Mouse (Mus musculus) midbrain, postnatal 0 days (tissue): ENCODE measurements around the gene Lemd1. TPM values are rescaled to one million over a fixed set of nuclear protein-coding genes. Genes with fewer than 3 reads are reported as not detected.

ENCODE experiments used
- ATAC-seq: fragments of 200-750 bp; cut with Nextera tagmentation; 2 replicates; pipeline ENCODE4 v1.8.0; 2017; ENCODE audit warnings: moderate number of reproducible peaks, mild to moderate bottlenecking, moderate TSS enrichment, moderate library complexity; ENCODE audit not compliant: low FRiP score
- DNase-seq: peaks from one replicate; pipeline ENCODE4 v3.0.0-alpha.2; 2015; ENCODE audit warnings: low spot score
- H3K27ac ChIP-seq: fragments of 300-500 bp; sonication (generic); 2 replicates; pipeline ENCODE4 v1.5.1; 2014; ENCODE audit warnings: low read depth, mild to moderate bottlenecking, low read length, mixed read lengths
- H3K27me3 ChIP-seq: fragments of 300-500 bp; sonication (generic); 2 replicates; pipeline ENCODE4 v1.6.1; 2014; ENCODE audit warnings: low read length, control low read depth, mixed read lengths; ENCODE audit not compliant: insufficient read depth
- H3K36me3 ChIP-seq: fragments of 300-500 bp; sonication (generic); 2 replicates; pipeline ENCODE4 v1.6.1; 2014; ENCODE audit warnings: low read length, control low read depth, mixed read lengths; ENCODE audit not compliant: insufficient read depth
- H3K4me1 ChIP-seq: fragments of 300-500 bp; sonication (generic); 2 replicates; pipeline ENCODE4 v1.6.1; 2014; ENCODE audit warnings: mild to moderate bottlenecking, control low read depth, antibody characterized with exemption, low read length, mixed read lengths; ENCODE audit not compliant: insufficient read depth
- H3K4me2 ChIP-seq: fragments of 300-500 bp; sonication (generic); 2 replicates; pipeline ENCODE4 v1.6.1; 2014; ENCODE audit warnings: low read depth, mild to moderate bottlenecking, low read length, mixed read lengths; ENCODE audit not compliant: poor library complexity, severe bottlenecking
- H3K4me3 ChIP-seq: fragments of 300-500 bp; sonication (generic); 2 replicates; pipeline ENCODE4 v1.5.1; 2014; ENCODE audit warnings: low read depth, mild to moderate bottlenecking, low read length, moderate library complexity
- H3K9ac ChIP-seq: fragments of 300-500 bp; sonication (generic); replicated peaks from 2 replicates; pipeline ENCODE4 v1.6.1; 2014; ENCODE audit warnings: mild to moderate bottlenecking, low read length, moderate library complexity, mixed read lengths; ENCODE audit not compliant: poor library complexity, severe bottlenecking
- H3K9me3 ChIP-seq: fragments of 300-500 bp; sonication (generic); 2 replicates; pipeline ENCODE4 v1.6.1; 2016; ENCODE audit warnings: low read length, control low read depth
- CTCF ChIP-seq: IDR thresholded peaks from 2 replicates; pipeline ENCODE4 v1.5.1; 2016; ENCODE audit warnings: antibody characterized with exemption, mild to moderate bottlenecking
- WGBS: fragments of 180-500 bp; shearing (Covaris S2); extraction: QIAGEN DNeasy Blood & Tissue Kit; methylation state at CpG from one replicate; pipeline ENCODE4 v1.1.7; 2014; 5-methylcytosine and 5-hydroxymethylcytosine counted together
- polyA plus RNA-seq: library from polyadenylated mRNA; unstranded; fragments of >200 nt; fragmentation: Nextera tagmentation; extraction: Ambion mirVana; gene quantifications from 2 replicates; pipeline ENCODE4 v1.2.1, GENCODE M21; 2015
- total RNA-seq: library from RNA; depleted of rRNA; stranded (reverse); fragments of >200 nt; gene quantifications from 2 replicates; pipeline ENCODE4 v1.2.3, GENCODE M21; 2014

Gene Lemd1
- total and polyA plus RNA-seq, 2 experiments from 2014 or later, result 12.6 TPM

- Histone ChIP-seq H3K9me3 (no peaks in the 10 kb centered on the region), H3K4me3 (no peak overlapping the region), H3K9ac (0 out of 2 replicates have a peak overlapping the region, but pooled peaks have one; percentile 29), H3K4me1 (peaks cover 47% of the 10 kb centered on the region), H3K36me3 (no peaks in the 10 kb centered on the region), H3K4me2 (no peak overlapping the region), H3K27ac (0 out of 2 replicates have a peak overlapping the region, but pooled peaks have one; percentile 32), H3K27me3 (no peaks in the 10 kb centered on the region)
- TF ChIP-seq CTCF, result peak; percentile 26
- ATAC-seq (no peak), DNase-seq (no peak)
- WGBS, result 4% methylated on average over 9 of the region's 9 CpGs
These were observed 6.4 kb downstream of the Lemd1 start for GRCm38 (mm10) chr1:132197666-132198065.

- Histone ChIP-seq H3K4me3 (no peak overlapping the region), H3K4me2 (no peak overlapping the region), H3K9me3 (no peaks in the 10 kb centered on the region), H3K36me3 (no peaks in the 10 kb centered on the region), H3K4me1 (peaks cover 38% of the 10 kb centered on the region), H3K27me3 (no peaks in the 10 kb centered on the region), H3K9ac (no peak overlapping the region), H3K27ac (no peak overlapping the region)
- DNase-seq (no peak), ATAC-seq (no peak)
- WGBS, result 82% methylated on average over 16 of the region's 16 CpGs
- no peak for TF ChIP-seq CTCF
These were observed 7.3 kb downstream of the Lemd1 start for GRCm38 (mm10) chr1:132198401-132199071.

- ATAC-seq, result no peak
- DNase-seq, result no peak
- WGBS, result 57% methylated on average over 6 of the region's 6 CpGs
These were observed 8.0 kb downstream of the Lemd1 start for GRCm38 (mm10) chr1:132199244-132199643.

GRCm38 (mm10) chr1:132199934-132200333, 8.7 kb downstream of the Lemd1 start:
- H3K27me3 ChIP-seq, result no peaks in the 10 kb centered on the region
- H3K4me3 ChIP-seq, result peak overlapping the region; percentile 8; the same call in 1 of the 2 replicates
- no peak for TF ChIP-seq CTCF
- H3K36me3 ChIP-seq, result no peaks in the 10 kb centered on the region
- ATAC-seq, result no peak
- H3K27ac ChIP-seq, result peak overlapping the region; percentile 73
- no peak overlapping the region for H3K9ac ChIP-seq
- WGBS, result 8% methylated on average over 12 of the region's 12 CpGs
- H3K4me1 ChIP-seq, result peaks cover 27% of the 10 kb centered on the region; the same call in 1 of the 2 replicates
- peak overlapping the region; percentile 46 for H3K4me2 ChIP-seq
- peak; percentile 22 for DNase-seq
- H3K9me3 ChIP-seq, result no peaks in the 10 kb centered on the region

More at GRCm38 (mm10) chr1:132199244-132199643, 8.0 kb downstream of the Lemd1 start:
- H3K27me3 ChIP-seq, result no peaks in the 10 kb centered on the region
- H3K4me2 ChIP-seq, result no peak overlapping the region
- TF ChIP-seq CTCF, result no peak
- H3K4me3 ChIP-seq, result no peak overlapping the region
- no peaks in the 10 kb centered on the region for H3K36me3 ChIP-seq
- peaks cover 31% of the 10 kb centered on the region; the same call in 1 of the 2 replicates for H3K4me1 ChIP-seq
- peak overlapping the region; percentile 73; the same call in 1 of the 2 replicates for H3K27ac ChIP-seq
- no peak overlapping the region for H3K9ac ChIP-seq
- no peaks in the 10 kb centered on the region for H3K9me3 ChIP-seq

GRCm38 (mm10) chr1:132200562-132201510, 9.6 kb downstream of the Lemd1 start:
- peak; percentile 97 for DNase-seq
- peak overlapping the region; percentile 73 for H3K27ac ChIP-seq
- peak; percentile 70 for TF ChIP-seq CTCF
- H3K36me3 ChIP-seq, result no peaks in the 10 kb centered on the region
- peaks cover 26% of the 10 kb centered on the region; the same call in 1 of the 2 replicates for H3K4me1 ChIP-seq
- no peaks in the 10 kb centered on the region for H3K9me3 ChIP-seq
- ATAC-seq, result peak; percentile 87
- H3K27me3 ChIP-seq, result no peaks in the 10 kb centered on the region
- H3K4me3 ChIP-seq, result peak overlapping the region; percentile 24
- H3K9ac ChIP-seq, result peak overlapping the region; percentile 42; the same call in 1 of the 2 replicates
- 5% methylated on average over 11 of the region's 11 CpGs for WGBS
- peak overlapping the region; percentile 46 for H3K4me2 ChIP-seq
